Mouse (Mus musculus): ENCODE results near the gene Insl3.

GRCm38 (mm10) chr8:71680471-71680870, 8.5 kb upstream of the Insl3 start:
- TF ChIP-seq TCF12 (IDR thresholded peaks at IDR 0.05; ENCODE audit: low read depth, low read length) (no peak), CHD2 (IDR thresholded peaks at IDR 0.05; ENCODE audit: low read length) (no peak), ZMIZ1 (IDR thresholded peaks at IDR 0.05; ENCODE audit: low read depth, low read length) (no peak)
